Mouse (Mus musculus): ENCODE results near the gene Apobr.

DNA sequence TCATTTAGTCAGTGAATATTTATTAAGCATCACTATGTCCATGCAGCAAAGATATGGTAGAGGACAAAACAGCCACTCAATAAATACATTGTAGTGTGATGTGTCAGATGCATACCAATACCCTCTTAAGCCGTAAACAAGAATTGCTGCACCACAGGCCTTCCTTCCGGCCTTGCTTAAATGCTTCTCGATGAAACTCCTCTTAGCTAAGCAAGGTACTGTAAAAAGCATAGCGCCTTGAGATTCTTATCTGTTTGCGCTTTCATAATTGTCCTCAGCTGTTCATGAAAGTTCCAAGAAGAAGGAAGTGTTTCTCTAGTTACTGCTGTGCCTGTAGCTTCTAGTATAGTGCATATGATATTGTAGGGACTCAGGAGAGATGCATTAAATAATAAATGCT, 21.9 kb downstream of the Apobr start:
- TF ChIP-seq CTCF (IDR thresholded peaks at IDR 0.05; ENCODE audit: control insufficient read depth, insufficient read depth, insufficient replicate concordance, low read depth, low read length) = no peak
- no peak for TF ChIP-seq POLR2A (IDR thresholded peaks at IDR 0.05; ENCODE audit: control insufficient read depth, low read depth, low read length)
